Mouse (Mus musculus) heart, embryonic 11.5 days (tissue): ENCODE measurements around the gene Nub1. TPM values are rescaled to one million over a fixed set of nuclear protein-coding genes. Genes with fewer than 3 reads are reported as not detected.

Source experiments
- ATAC-seq: fragments of 200-750 bp; cut with Nextera tagmentation; replicated peaks from 2 replicates; pipeline ENCODE4 v1.8.0; 2017; ENCODE audit warnings: moderate library complexity; ENCODE audit not compliant: insufficient number of reproducible peaks, low FRiP score, low TSS enrichment
- H3K27ac ChIP-seq: fragments of 300-500 bp; sonication (generic); 2 replicates; pipeline ENCODE4 v1.5.1; 2014; ENCODE audit warnings: mild to moderate bottlenecking, low read depth, low read length
- H3K27me3 ChIP-seq: fragments of 300-500 bp; sonication (generic); 2 replicates; pipeline ENCODE4 v1.6.1; 2014; ENCODE audit warnings: mild to moderate bottlenecking, low read length, mixed read lengths; ENCODE audit not compliant: control insufficient read depth, insufficient read depth
- H3K36me3 ChIP-seq: fragments of 300-500 bp; sonication (generic); 2 replicates; pipeline ENCODE4 v1.6.1; 2014; ENCODE audit warnings: mild to moderate bottlenecking, low read length, moderate library complexity, mixed read lengths; ENCODE audit not compliant: control insufficient read depth, insufficient read depth
- H3K4me1 ChIP-seq: fragments of 300-500 bp; sonication (generic); 2 replicates; pipeline ENCODE4 v1.6.1; 2014; ENCODE audit warnings: low read length; ENCODE audit not compliant: control insufficient read depth, insufficient read depth
- H3K4me2 ChIP-seq: fragments of 300-500 bp; sonication (generic); 2 replicates; pipeline ENCODE4 v1.6.1; 2014; ENCODE audit warnings: mild to moderate bottlenecking, moderate library complexity
- H3K4me3 ChIP-seq: fragments of 300-500 bp; sonication (generic); 2 replicates; pipeline ENCODE4 v1.5.1; 2014; ENCODE audit warnings: low read depth, low read length
- H3K9ac ChIP-seq: fragments of 300-500 bp; sonication (generic); 2 replicates; pipeline ENCODE4 v1.6.1; 2014; ENCODE audit warnings: mild to moderate bottlenecking, low read depth, low read length, moderate library complexity
- H3K9me3 ChIP-seq: fragments of 300-500 bp; sonication (generic); replicated peaks from 2 replicates; pipeline ENCODE4 v1.6.1; 2016; ENCODE audit warnings: low read length; ENCODE audit not compliant: control insufficient read depth
- WGBS: fragments of 180-500 bp; shearing (Covaris S2); extraction: QIAGEN DNeasy Blood & Tissue Kit; methylation state at CpG from one replicate; pipeline ENCODE4 v1.1.7; 2014; ENCODE audit not compliant: insufficient replicate concordance; 5-methylcytosine and 5-hydroxymethylcytosine counted together
- polyA plus RNA-seq: library from polyadenylated mRNA; unstranded; fragments of >200 nt; fragmentation: Nextera tagmentation; extraction: Ambion mirVana; gene quantifications from 2 replicates; pipeline ENCODE4 v1.2.1, GENCODE M21; 2014

Nub1 gene
- polyA plus RNA-seq, 1 experiment from 2014 or later: 28.2 TPM

DNA sequence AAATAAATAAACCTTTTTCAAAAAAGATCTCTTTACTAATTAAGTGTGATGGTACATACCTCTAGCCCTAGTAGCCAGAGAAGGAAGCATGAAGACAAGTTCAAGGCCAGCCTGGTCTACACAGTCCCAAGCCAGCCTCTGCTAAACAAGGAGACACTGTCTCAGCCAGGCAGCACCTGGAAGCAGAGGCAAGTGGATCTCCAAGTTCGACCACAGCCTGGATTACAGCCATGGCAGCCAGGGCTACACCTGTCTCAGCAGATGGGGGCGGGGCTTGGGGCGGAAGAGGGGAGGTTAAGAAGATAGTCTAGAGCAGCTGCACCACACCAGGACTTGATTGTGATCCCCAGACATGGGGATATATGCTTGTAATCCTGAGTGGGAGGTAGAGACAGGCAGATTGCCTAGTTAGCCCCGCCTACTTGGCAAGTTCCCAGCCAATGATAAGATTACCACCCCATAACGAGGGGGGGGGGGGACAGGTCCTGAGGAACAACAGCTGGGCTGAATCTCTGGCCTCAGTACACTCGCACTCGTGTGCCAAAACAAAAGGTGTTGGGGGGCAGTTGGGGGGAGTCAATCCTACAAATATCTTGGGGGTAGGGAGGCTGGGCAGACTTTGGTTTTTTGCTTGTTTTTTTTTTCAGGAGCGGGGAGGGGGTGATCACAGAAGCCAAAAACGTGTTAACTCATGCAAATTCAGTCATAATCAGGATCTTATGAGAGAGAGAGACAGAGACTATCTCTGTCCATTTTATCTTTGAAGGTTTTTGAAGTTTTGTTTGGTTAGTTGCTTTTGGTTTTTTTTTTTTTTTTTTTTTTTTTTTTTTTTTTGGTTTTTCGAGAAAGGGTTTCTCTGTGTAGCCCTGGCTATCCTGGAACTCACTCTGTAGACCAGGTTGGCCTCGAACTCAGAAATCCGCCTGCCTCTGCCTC, 41.8 kb downstream of the Nub1 start:
- Histone ChIP-seq H3K36me3 (no peaks in the 10 kb centered on the region), H3K27me3 (peaks cover 7% of the 10 kb centered on the region; the same call in 1 of the 2 replicates), H3K4me2 (no peak overlapping the region), H3K4me3 (no peak overlapping the region), H3K9ac (no peak overlapping the region), H3K27ac (no peak overlapping the region), H3K4me1 (peaks cover 27% of the 10 kb centered on the region), H3K9me3 (no peaks in the 10 kb centered on the region)
- 56% methylated on average over 12 of the region's 12 CpGs for WGBS
- no peak for ATAC-seq

DNA sequence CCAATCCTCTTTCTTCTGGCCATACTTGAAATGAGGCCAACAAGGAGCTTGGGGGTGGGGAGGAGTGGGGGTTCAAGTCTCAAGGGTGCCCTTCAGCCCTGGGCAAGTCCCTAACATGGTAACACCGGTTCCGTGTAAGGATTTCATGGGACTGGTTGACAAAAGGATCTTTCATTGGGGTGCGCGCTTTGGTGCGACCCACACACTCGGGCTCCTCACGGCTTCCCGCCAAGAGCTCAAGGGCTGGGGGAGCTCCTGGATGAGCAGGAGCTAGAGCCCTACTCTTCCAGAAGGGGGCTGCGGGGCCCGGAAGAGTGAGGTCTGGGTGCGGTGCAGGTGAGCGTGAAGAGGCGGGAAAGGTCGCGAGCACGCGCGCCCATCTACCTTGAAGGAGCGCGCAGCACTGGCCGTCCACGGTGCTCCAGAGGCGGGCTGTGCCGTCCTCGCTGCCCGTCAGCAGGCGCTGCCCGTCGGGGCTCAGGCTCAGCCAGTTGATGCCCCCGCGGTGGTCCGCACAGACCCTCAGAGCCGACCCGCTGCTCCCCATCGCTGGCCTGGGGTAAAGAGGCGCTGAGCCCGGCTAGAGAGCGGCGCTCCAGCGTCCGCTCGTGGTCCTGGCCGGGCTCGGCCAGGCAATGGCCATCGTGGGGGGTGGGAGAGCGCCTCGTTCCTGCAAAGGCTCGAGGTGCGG, 44.6 kb downstream of the Nub1 start:
- 1% methylated on average over 49 of the region's 49 CpGs for WGBS
- Histone ChIP-seq H3K9ac (peak overlapping the region; percentile 75), H3K9me3 (no peaks in the 10 kb centered on the region), H3K4me3 (peak overlapping the region; percentile 51), H3K4me1 (peaks cover 29% of the 10 kb centered on the region), H3K36me3 (no peaks in the 10 kb centered on the region), H3K4me2 (peak overlapping the region; percentile 87), H3K27ac (0 out of 2 replicates have a peak overlapping the region, but pooled peaks have one; percentile 41), H3K27me3 (peaks cover 7% of the 10 kb centered on the region; the same call in 1 of the 2 replicates)
- peak; percentile 9; the same call in 1 of the 2 replicates for ATAC-seq

DNA sequence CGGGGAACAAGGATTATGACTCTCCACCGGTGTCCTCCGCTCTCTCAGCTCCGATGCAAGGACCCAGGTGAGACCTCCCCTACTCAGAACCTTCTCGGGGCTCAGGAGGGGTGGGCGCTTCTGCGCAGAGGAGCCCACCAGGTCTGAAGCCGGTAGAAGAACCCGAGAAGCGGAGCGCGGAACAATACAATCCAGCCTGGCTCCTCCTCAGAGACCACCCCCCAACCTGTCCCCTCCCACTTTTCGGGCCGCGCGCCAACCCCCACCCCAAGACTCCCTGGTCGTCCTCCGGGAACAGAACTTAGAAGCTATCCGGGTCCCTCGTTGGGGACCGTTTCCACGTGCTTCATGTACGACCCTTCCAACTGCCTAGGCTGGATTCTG, 45.1 kb downstream of the Nub1 start, which contains the start of gene Wdr86:
Wdr86 (minus strand) TSS at position 240 of the 384 bp plus-strand sequence.
- peak; percentile 66 for ATAC-seq
- Histone ChIP-seq H3K9ac (peak within 1 kb of the TSS; percentile 75), H3K4me2 (peak within 1 kb of the TSS; percentile 87), H3K4me1 (peaks cover 24% of the 10 kb centered on the region), H3K27me3 (peaks cover 7% of the 10 kb centered on the region; the same call in 1 of the 2 replicates), H3K27ac (peak within 1 kb of the TSS; percentile 59; the same call in 1 of the 2 replicates), H3K4me3 (peak within 1 kb of the TSS; percentile 51), H3K9me3 (no peaks in the 10 kb centered on the region), H3K36me3 (no peaks in the 10 kb centered on the region)
- 0% methylated on average over 23 of the region's 23 CpGs for WGBS

DNA sequence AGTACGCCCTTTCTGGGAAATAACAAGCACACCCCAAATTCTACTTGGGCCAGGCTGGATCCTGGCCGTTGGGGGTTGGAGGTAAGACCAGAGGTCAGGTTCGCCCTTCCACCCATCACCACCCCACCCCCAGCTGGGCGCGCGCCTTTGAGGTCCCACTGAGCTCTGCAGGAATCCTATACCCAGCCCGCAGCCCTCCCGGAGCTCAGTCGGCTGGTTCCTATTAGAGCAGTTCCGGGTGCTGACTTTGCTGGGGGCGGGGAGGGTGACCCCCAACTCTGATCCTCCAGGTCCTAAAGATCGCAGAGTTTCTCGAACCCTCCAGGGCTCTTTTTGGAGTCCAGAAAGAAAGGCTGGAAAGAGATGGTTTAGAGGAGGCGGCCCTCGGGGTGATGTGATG, 45.7 kb downstream of the Nub1 start:
- Histone ChIP-seq H3K4me1 (peaks cover 24% of the 10 kb centered on the region), H3K27me3 (peaks cover 7% of the 10 kb centered on the region; the same call in 1 of the 2 replicates), H3K4me3 (peak overlapping the region; percentile 51), H3K9ac (peak overlapping the region; percentile 75), H3K27ac (peak overlapping the region; percentile 59; the same call in 1 of the 2 replicates), H3K9me3 (no peaks in the 10 kb centered on the region), H3K4me2 (peak overlapping the region; percentile 87), H3K36me3 (no peaks in the 10 kb centered on the region)
- WGBS: 1% methylated on average over 15 of the region's 15 CpGs
- no peak for ATAC-seq

DNA sequence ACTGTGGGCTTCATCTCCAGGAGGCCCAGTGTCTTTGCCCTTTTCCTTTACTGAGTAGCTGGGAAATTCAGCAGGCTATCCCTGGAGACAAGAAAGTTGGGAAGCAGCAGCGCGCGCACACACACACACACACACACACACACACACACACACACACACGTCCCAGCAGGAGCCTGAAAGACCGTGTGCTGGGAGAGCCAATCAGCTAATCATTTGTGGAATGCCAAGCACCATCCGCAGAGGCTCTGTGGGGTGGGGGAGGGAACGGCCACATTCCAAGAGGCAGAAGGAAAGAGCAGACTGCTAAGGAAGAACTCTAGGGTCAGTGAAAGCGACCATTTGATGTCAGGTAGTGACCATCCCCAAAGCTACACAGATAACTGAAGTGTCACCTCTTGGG, 47.8 kb downstream of the Nub1 start:
- H3K9ac ChIP-seq: no peak overlapping the region
- H3K9me3 ChIP-seq: no peaks in the 10 kb centered on the region
- H3K27ac ChIP-seq: 0 out of 2 replicates have a peak overlapping the region, but pooled peaks have one; percentile 29
- H3K4me3 ChIP-seq: no peak overlapping the region
- no peaks in the 10 kb centered on the region for H3K36me3 ChIP-seq
- peaks cover 24% of the 10 kb centered on the region for H3K4me1 ChIP-seq
- WGBS: under 1% methylated on average over 8 of the region's 8 CpGs
- ATAC-seq: peak; percentile 66; the same call in 1 of the 2 replicates
- H3K4me2 ChIP-seq: peak overlapping the region; percentile 32
- peaks cover 7% of the 10 kb centered on the region; the same call in 1 of the 2 replicates for H3K27me3 ChIP-seq

DNA sequence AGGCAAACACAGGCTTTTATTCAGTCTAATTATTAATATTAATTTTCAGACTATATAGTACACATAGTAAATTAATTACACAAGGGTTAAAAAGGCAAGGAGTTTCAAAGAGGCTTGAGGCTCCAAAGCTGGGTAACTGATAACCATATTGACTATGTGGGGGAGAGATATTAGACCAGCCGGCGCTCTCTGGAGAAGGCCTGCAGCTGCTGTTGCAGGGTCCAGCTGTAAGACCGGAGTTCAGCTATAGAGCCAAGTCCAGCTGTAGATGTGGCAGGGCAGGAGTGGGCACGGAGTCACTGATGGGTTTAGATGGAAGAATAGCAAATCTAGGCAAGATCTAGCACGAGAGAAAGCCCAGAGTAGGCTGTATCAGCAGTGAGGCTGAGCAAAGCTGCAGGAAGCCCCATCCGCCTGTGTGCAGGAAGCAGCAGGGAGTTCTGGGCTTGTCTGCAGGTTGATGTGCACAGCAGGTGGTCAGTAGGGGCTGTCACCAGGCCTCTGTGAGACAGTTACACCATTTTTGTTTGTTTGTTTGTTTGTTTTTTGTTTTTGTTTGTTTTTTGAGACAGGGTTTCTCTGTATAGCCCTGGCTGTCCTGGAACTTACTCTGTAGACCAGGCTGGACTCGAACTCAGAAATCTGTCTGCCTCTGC, 48.6 kb downstream of the Nub1 start:
- no peak for ATAC-seq
- no peak overlapping the region for H3K4me3 ChIP-seq
- peak overlapping the region; percentile 59; the same call in 1 of the 2 replicates for H3K27ac ChIP-seq
- H3K9me3 ChIP-seq: no peaks in the 10 kb centered on the region
- H3K4me2 ChIP-seq: no peak overlapping the region
- 45% methylated on average over 7 of the region's 7 CpGs for WGBS
- no peaks in the 10 kb centered on the region for H3K36me3 ChIP-seq
- peaks cover 29% of the 10 kb centered on the region for H3K4me1 ChIP-seq
- peaks cover 7% of the 10 kb centered on the region; the same call in 1 of the 2 replicates for H3K27me3 ChIP-seq
- H3K9ac ChIP-seq: no peak overlapping the region

DNA sequence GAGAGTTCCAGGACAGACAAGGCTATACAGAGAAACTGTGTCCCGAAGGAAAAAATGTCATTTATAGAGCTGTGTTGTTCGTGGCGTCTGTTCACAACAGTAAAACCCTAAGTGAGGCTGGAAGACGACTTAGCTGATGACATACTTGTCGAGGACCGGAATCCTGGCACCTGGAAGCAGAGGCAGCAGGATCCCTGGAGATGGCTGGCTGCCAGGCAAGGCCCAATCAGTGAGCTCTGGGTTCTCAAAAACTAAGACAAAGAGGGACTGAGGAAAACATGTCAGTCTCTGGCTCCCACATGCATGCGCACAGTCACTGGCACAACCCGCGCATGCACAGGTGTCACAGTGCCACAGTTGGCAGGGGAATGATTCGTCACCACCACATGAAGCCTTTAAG, 52.3 kb downstream of the Nub1 start:
- Histone ChIP-seq H3K4me2 (no peak overlapping the region), H3K9me3 (no peaks in the 10 kb centered on the region), H3K4me3 (no peak overlapping the region), H3K4me1 (peaks cover 29% of the 10 kb centered on the region), H3K27me3 (no peaks in the 10 kb centered on the region), H3K36me3 (no peaks in the 10 kb centered on the region), H3K27ac (no peak overlapping the region), H3K9ac (no peak overlapping the region)
- no peak for ATAC-seq
- WGBS: 89% methylated on average over 10 of the region's 10 CpGs

DNA sequence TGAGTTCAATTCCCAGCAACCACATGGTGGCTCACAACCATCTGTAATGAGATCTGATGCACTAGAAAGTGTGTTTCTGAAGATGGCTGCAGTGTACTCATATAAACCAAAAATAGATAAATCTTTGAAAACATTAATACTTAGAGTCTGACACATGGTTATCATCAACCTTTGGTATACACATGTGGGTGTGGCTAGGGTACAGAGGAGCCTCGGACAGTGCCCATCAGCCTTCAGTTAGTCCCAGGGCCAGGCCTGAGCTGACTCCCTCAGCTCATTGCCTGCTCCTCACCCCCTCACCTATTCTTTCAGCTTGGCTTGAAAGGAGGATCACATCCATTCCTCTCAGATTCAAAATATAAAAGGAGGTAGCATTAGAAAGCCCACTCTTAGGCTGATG, 53.2 kb downstream of the Nub1 start:
- H3K4me1 ChIP-seq: peaks cover 21% of the 10 kb centered on the region
- H3K27me3 ChIP-seq: no peaks in the 10 kb centered on the region
- H3K36me3 ChIP-seq: no peaks in the 10 kb centered on the region
- H3K4me3 ChIP-seq: no peak overlapping the region
- H3K9ac ChIP-seq: no peak overlapping the region
- no peaks in the 10 kb centered on the region for H3K9me3 ChIP-seq
- 58% methylated on average over 1 of the region's 1 CpGs for WGBS
- no peak for ATAC-seq
- H3K27ac ChIP-seq: peak overlapping the region; percentile 82
- H3K4me2 ChIP-seq: no peak overlapping the region
